13 mouse cellular contexts compared by ENCODE assay signal in genomic region chr2:143990997-143991396, GRCm38 (mm10). TPM values are rescaled to one million over a fixed set of nuclear protein-coding genes. Genes with fewer than 3 reads are reported as not detected.
DNase-seq lines count a peak whose midpoint lies in the region; ATAC-seq and TF ChIP-seq lines count a peak whose summit lies in the region.
"Had no signal": no experiment of that assay in that cellular context is flagged by ENCODE, and none has a peak within 500 bp of the region (broad histone marks: within the 10 kb centered on the region; RNA-seq: fewer than 3 reads in every experiment).

No protein-coding gene starts in this region.

- peaks cover 12% of the 10 kb centered on the region for H3K4me1 ChIP-seq in intestine, postnatal 0 days (replicated peaks; ENCODE audit: control insufficient read depth, insufficient read depth, low read length)
- peaks cover 15% of the 10 kb centered on the region for H3K4me1 ChIP-seq in intestine, embryonic 16.5 days (ENCODE audit: control insufficient read depth, insufficient read depth, low read length)
- no peaks in the 10 kb centered on the region for H3K4me1 ChIP-seq in hindbrain, embryonic 16.5 days (ENCODE audit: control insufficient read depth, insufficient read depth, low read depth, low read length)
- H3K4me1 ChIP-seq in lung, embryonic 16.5 days (replicated peaks; ENCODE audit: control insufficient read depth, insufficient read depth, low read length) = peaks cover 13% of the 10 kb centered on the region

- ATAC-seq in intestine, postnatal 0 days = peak; percentile 24; the same call in 1 of the 2 replicates
- no peak for ATAC-seq in intestine, embryonic 16.5 days
- ATAC-seq in hindbrain, embryonic 16.5 days = peak; percentile 78; the same call in 1 of the 2 replicates
- peak; percentile 77 for ATAC-seq in lung, embryonic 16.5 days (ENCODE audit: low read depth)
- ATAC-seq in megakaryocyte-erythroid progenitor cell, adult 5-6 weeks (replicated peaks; ENCODE audit: low FRiP score, low TSS enrichment, poor library complexity, severe bottlenecking) = no peak

- peaks cover 22% of the 10 kb centered on the region for H3K36me3 ChIP-seq in intestine, postnatal 0 days (ENCODE audit: control insufficient read depth, insufficient read depth)
- H3K36me3 ChIP-seq in intestine, embryonic 16.5 days (ENCODE audit: control insufficient read depth, insufficient read depth, low read length) = 0 out of 2 replicates have a peak, but pooled peaks cover under 1% of the 10 kb centered on the region
- no peaks in the 10 kb centered on the region for H3K36me3 ChIP-seq in hindbrain, embryonic 16.5 days (ENCODE audit: control insufficient read depth, insufficient read depth, low read length)
- no peaks in the 10 kb centered on the region; the same call in none of the 2 replicates for H3K36me3 ChIP-seq in lung, embryonic 16.5 days (ENCODE audit: control insufficient read depth, insufficient read depth, low read length)

- 19% methylated on average over 1 of the region's 1 CpGs for WGBS in intestine, postnatal 0 days
- 57% methylated on average over 1 of the region's 1 CpGs for WGBS in intestine, embryonic 16.5 days
- WGBS in hindbrain, embryonic 16.5 days = 18% methylated on average over 1 of the region's 1 CpGs
- 34% methylated on average over 1 of the region's 1 CpGs for WGBS in lung, embryonic 16.5 days

- H3K27ac ChIP-seq in intestine, postnatal 0 days (ENCODE audit: low read depth, low read length) = no peak overlapping the region; the same call in 1 of the 2 replicates
- no peak overlapping the region for H3K27ac ChIP-seq in intestine, embryonic 16.5 days (ENCODE audit: low read length)
- no peak overlapping the region for H3K27ac ChIP-seq in hindbrain, embryonic 16.5 days (ENCODE audit: low read depth, low read length)
- H3K27ac ChIP-seq in lung, embryonic 16.5 days (ENCODE audit: low read length) = no peak overlapping the region
- H3K27ac ChIP-seq: embryonic facial prominence, embryonic 13.5 days; limb, embryonic 13.5 days had no signal

- no peak overlapping the region for H3K9ac ChIP-seq in intestine, postnatal 0 days (ENCODE audit: low read depth, low read length)
- H3K9ac ChIP-seq in intestine, embryonic 16.5 days (ENCODE audit: low read depth, low read length) = no peak overlapping the region
- H3K9ac ChIP-seq in hindbrain, embryonic 16.5 days (ENCODE audit: low read depth, low read length) = no peak overlapping the region
- no peak overlapping the region for H3K9ac ChIP-seq in lung, embryonic 16.5 days (ENCODE audit: low read length)
- H3K9ac ChIP-seq: embryonic facial prominence, embryonic 13.5 days; limb, embryonic 13.5 days had no signal

- H3K9me3 ChIP-seq in intestine, postnatal 0 days (ENCODE audit: control insufficient read depth) = no peaks in the 10 kb centered on the region
- H3K9me3 ChIP-seq in intestine, embryonic 16.5 days (ENCODE audit: control insufficient read depth, low read length) = no peaks in the 10 kb centered on the region
- H3K9me3 ChIP-seq in hindbrain, embryonic 16.5 days (ENCODE audit: control insufficient read depth, low read length) = no peaks in the 10 kb centered on the region
- no peaks in the 10 kb centered on the region for H3K9me3 ChIP-seq in lung, embryonic 16.5 days (ENCODE audit: control insufficient read depth, low read length)
- H3K9me3 ChIP-seq: embryonic facial prominence, embryonic 13.5 days; limb, embryonic 13.5 days had no signal

- TF ChIP-seq CTCF in intestine, postnatal 0 days (IDR thresholded peaks at IDR 0.05; ENCODE audit: low read depth) = no peak

- peak; percentile 85 for DNase-seq in Muller cell, postnatal 12 days (ENCODE audit: inconsistent ontology term)
- no peak for DNase-seq in adrenal gland, postnatal 4 days (ENCODE audit: low spot score in 2 of 2)
- DNase-seq: right cerebral cortex, postnatal 25 days had no signal

- no peak overlapping the region for H3K4me2 ChIP-seq in intestine, postnatal 0 days (replicated peaks; ENCODE audit: low read depth)
- no peak overlapping the region for H3K4me2 ChIP-seq in intestine, embryonic 16.5 days (ENCODE audit: low read depth, low read length)
- H3K4me2 ChIP-seq in hindbrain, embryonic 16.5 days (ENCODE audit: low read length) = no peak overlapping the region
- H3K4me2 ChIP-seq in lung, embryonic 16.5 days (ENCODE audit: low read depth, low read length) = no peak overlapping the region
- H3K4me2 ChIP-seq: embryonic facial prominence, embryonic 13.5 days; limb, embryonic 13.5 days had no signal

- no peaks in the 10 kb centered on the region for H3K27me3 ChIP-seq in intestine, postnatal 0 days (replicated peaks; ENCODE audit: control insufficient read depth, insufficient read depth, low read length)
- no peaks in the 10 kb centered on the region for H3K27me3 ChIP-seq in intestine, embryonic 16.5 days (replicated peaks; ENCODE audit: control insufficient read depth, insufficient read depth, low read length)
- no peaks in the 10 kb centered on the region for H3K27me3 ChIP-seq in hindbrain, embryonic 16.5 days (replicated peaks; ENCODE audit: control insufficient read depth, insufficient read depth, low read length)
- H3K27me3 ChIP-seq in lung, embryonic 16.5 days (ENCODE audit: control insufficient read depth, insufficient read depth, low read depth, low read length) = no peaks in the 10 kb centered on the region
- H3K27me3 ChIP-seq: embryonic facial prominence, embryonic 13.5 days; limb, embryonic 13.5 days had no signal

- no peak overlapping the region for H3K4me3 ChIP-seq in intestine, postnatal 0 days (ENCODE audit: low read depth, low read length)
- H3K4me3 ChIP-seq in intestine, embryonic 16.5 days (ENCODE audit: low read length) = no peak overlapping the region
- no peak overlapping the region for H3K4me3 ChIP-seq in hindbrain, embryonic 16.5 days (ENCODE audit: low read length)
- no peak overlapping the region for H3K4me3 ChIP-seq in lung, embryonic 16.5 days (ENCODE audit: low read length)
- H3K4me3 ChIP-seq: embryonic facial prominence, embryonic 13.5 days; limb, embryonic 13.5 days; myocyte had no signal

RNA-seq across cellular contexts. Expression of gene Rrbp1, which starts 20.1 kb away (rescaled TPM):
- 156 and 166 TPM in 2 replicates for polyA plus RNA-seq in intestine, postnatal 0 days (2015; fragmentation: Nextera tagmentation; extraction: Ambion mirVana)
- polyA plus RNA-seq in intestine, embryonic 16.5 days (2015; fragmentation: Nextera tagmentation; extraction: Ambion mirVana) = 102 and 106 TPM in 2 replicates
- 29.2 and 32.8 TPM in 2 replicates for polyA plus RNA-seq in hindbrain, embryonic 16.5 days (2015; fragmentation: Nextera tagmentation; extraction: Ambion mirVana)
- 78.3 and 80.8 TPM in 2 replicates for polyA plus RNA-seq in lung, embryonic 16.5 days (2015; fragmentation: Nextera tagmentation; extraction: Ambion mirVana)
- 107 and 111 TPM in 2 replicates for total RNA-seq in megakaryocyte-erythroid progenitor cell, adult 5-6 weeks (2014; fragmentation: Nextera tagmentation)
- 91.8 and 92.1 TPM in 2 replicates for total RNA-seq in megakaryocyte-erythroid progenitor cell, adult 5-6 weeks (2017)
- 100 to 1,000 TPM; 228 to 233 TPM for total RNA-seq in adrenal gland, postnatal 4 days (2021)

RNA-seq across cellular contexts. Expression of gene Banf2, which starts 41.9 kb away (rescaled TPM):
- polyA plus RNA-seq in intestine, postnatal 0 days (2015; fragmentation: Nextera tagmentation; extraction: Ambion mirVana) = not detected in 2 replicates
- not detected in 2 replicates for polyA plus RNA-seq in intestine, embryonic 16.5 days (2015; fragmentation: Nextera tagmentation; extraction: Ambion mirVana)
- polyA plus RNA-seq in hindbrain, embryonic 16.5 days (2015; fragmentation: Nextera tagmentation; extraction: Ambion mirVana) = not detected in 2 replicates
- polyA plus RNA-seq in lung, embryonic 16.5 days (2015; fragmentation: Nextera tagmentation; extraction: Ambion mirVana) = not detected in 2 replicates
- not detected in 2 replicates for total RNA-seq in megakaryocyte-erythroid progenitor cell, adult 5-6 weeks (2014; fragmentation: Nextera tagmentation)
- total RNA-seq in megakaryocyte-erythroid progenitor cell, adult 5-6 weeks (2017) = not detected in 2 replicates
- not detected for total RNA-seq in adrenal gland, postnatal 4 days (2021)
- total RNA-seq: heart, postnatal 36 days had no signal
- polyA plus RNA-seq: embryonic facial prominence, embryonic 13.5 days; limb, embryonic 13.5 days; myocyte; thymus, postnatal 0 days had no signal

Comparison
In these comparisons a context has a peak if more than half of its experiments do, and no peak if none do; other contexts are left out.
1. ATAC-seq: peak in intestine, postnatal 0 days (single experiment), hindbrain, embryonic 16.5 days (single experiment) and lung, embryonic 16.5 days (single experiment); none in intestine, embryonic 16.5 days (single experiment) and megakaryocyte-erythroid progenitor cell, adult 5-6 weeks (single experiment).